Comparison of ENCODE assay signal across 19 mouse cellular contexts in the genomic region with DNA sequence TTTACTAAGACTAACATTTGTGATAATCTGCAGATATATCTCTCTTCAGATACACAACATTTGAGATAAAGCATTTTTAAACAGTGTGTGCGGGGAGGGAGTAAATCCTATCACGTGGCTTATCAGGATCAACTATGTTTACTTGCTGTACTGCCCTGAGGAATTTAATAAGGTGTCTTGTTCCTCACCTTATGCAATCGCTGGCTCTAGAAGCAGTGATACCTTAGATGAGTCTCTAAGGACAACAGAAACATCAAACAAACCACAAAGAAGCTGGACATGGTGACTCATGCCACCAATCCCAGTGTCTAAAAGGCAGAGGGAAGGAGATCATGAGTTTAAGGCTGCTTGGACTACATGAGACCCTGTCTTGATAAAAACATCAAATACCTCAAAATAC.
"Had no signal": no experiment of that assay in that cellular context is flagged by ENCODE, and none has a peak within 500 bp of the region (broad histone marks: within the 10 kb centered on the region; RNA-seq: fewer than 3 reads in every experiment).

No protein-coding gene starts in this region.

- H3K4me3 ChIP-seq: kidney, embryonic 15.5 days; limb, embryonic 13.5 days; liver, embryonic 15.5 days; megakaryocyte, embryonic 14.5 days; midbrain, embryonic 12.5 days; neural tube, embryonic 15.5 days had no signal

- H3K9me3 ChIP-seq: kidney, embryonic 15.5 days; limb, embryonic 13.5 days; liver, embryonic 15.5 days; megakaryocyte, embryonic 14.5 days; midbrain, embryonic 12.5 days; neural tube, embryonic 15.5 days had no signal

- H3K4me2 ChIP-seq: kidney, embryonic 15.5 days; limb, embryonic 13.5 days; liver, embryonic 11.5 days; liver, embryonic 15.5 days; lung, embryonic 14.5 days; midbrain, embryonic 12.5 days; neural tube, embryonic 15.5 days had no signal

- H3K27me3 ChIP-seq: kidney, embryonic 15.5 days; limb, embryonic 13.5 days; liver, embryonic 15.5 days; megakaryocyte, embryonic 14.5 days; midbrain, embryonic 12.5 days; neural tube, embryonic 15.5 days had no signal

- H3K27ac ChIP-seq: kidney, embryonic 15.5 days; limb, embryonic 13.5 days; liver, embryonic 15.5 days; macrophage; midbrain, embryonic 12.5 days; neural tube, embryonic 15.5 days; stomach, postnatal 0 days had no signal

- DNase-seq: kidney, postnatal 25 days; layer of hippocampus, adult 9-11 months; layer of hippocampus, postnatal 36 days; left cerebral cortex, postnatal 4 days; lung, embryonic 14.5 days; lung, postnatal 14 days; right cerebral cortex, adult 18-20 months; right cerebral cortex, postnatal 25 days; thymus, adult 18-20 months; thymus, postnatal 14 days had no signal

- H3K9ac ChIP-seq: kidney, embryonic 15.5 days; limb, embryonic 13.5 days; liver, embryonic 15.5 days; lung, embryonic 14.5 days; midbrain, embryonic 12.5 days; neural tube, embryonic 15.5 days had no signal
